Mouse (Mus musculus): ENCODE measurements around the gene Peg3.

- TF ChIP-seq EP300 (optimal IDR thresholded peaks at IDR 0.05): no peak
- no peak for TF ChIP-seq CTCF (IDR thresholded peaks at IDR 0.05; ENCODE audit: low read depth)
Observed at GRCm38 (mm10) chr7:6658606-6659005, 71.6 kb downstream of the Peg3 start.
